Mouse (Mus musculus): ENCODE results near the gene Cyb561a3.

The Cyb561a3 gene

DNA sequence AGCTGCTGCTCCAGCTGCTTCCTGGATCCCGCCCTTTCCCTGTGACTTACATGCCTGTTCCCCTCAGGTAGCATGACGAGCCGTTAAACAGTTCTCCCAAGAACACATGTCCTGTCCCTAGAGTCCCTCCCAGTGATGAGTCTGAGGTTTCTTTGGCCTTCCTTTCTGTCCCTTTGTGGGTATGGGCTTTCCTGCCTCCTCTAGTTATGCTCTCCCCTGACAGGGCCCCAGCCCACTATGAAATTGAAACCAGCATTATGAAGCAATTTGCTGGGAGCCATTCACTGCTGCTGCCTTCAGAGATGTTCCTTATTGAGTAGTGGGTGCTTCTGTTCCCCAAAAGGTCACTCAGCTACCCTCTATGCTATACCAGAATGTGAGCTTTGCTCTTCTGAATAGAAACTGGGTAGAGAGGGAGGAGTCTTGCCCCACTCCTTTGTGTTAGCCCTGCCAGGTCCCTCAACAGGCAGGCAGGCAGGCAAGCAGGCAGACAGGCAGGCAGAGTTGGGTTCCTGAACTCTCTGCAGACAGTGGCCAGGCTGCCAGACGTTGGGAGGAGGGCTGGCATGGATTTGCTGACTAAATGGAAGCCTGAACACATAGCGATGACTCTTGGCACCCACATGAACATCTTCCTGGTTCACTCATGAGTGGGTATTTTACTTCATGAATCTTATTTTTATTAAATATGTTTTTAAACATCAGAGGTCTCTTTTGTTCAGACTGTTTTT is 12.3 kb downstream of the Cyb561a3 start:
- ATAC-seq (ENCODE audit: insufficient number of reproducible peaks, low FRiP score, low TSS enrichment) = no peak

- ATAC-seq (ENCODE audit: insufficient number of reproducible peaks, low FRiP score, low TSS enrichment) = no peak
Observed at GRCm38 (mm10) chr19:10590301-10590700, 13.3 kb downstream of the Cyb561a3 start.

GRCm38 (mm10) chr19:10591659-10592377 is 14.8 kb downstream of the Cyb561a3 start:
- ATAC-seq (ENCODE audit: insufficient number of reproducible peaks, low FRiP score, low TSS enrichment) = no peak

DNA sequence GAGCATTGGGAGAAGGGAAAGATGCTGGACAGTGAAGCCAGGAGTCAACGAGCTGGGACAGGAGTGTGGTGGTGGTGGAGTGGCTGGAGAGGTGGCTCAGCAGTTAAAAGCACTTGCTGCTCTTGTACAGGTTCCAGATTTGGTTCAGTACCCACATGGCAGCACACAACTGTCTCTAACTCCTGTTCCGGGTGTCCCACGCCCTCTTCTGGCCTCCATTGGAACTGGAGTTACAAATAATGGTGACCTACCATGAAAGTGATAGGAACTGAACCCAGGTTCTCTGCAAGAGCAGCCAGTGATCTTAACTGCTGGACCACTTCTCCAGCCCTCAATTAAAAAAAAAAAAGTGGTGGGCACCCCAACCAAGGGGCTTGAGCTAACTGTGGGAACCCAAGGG is 21.2 kb downstream of the Cyb561a3 start:
- no peak for ATAC-seq (ENCODE audit: insufficient number of reproducible peaks, low FRiP score, low TSS enrichment)

GRCm38 (mm10) chr19:10599648-10600047 is 22.7 kb downstream of the Cyb561a3 start:
- no peak for ATAC-seq (ENCODE audit: insufficient number of reproducible peaks, low FRiP score, low TSS enrichment)

- no peak for ATAC-seq (ENCODE audit: insufficient number of reproducible peaks, low FRiP score, low TSS enrichment)
Observed at GRCm38 (mm10) chr19:10602247-10602769, 25.3 kb downstream of the Cyb561a3 start.

DNA sequence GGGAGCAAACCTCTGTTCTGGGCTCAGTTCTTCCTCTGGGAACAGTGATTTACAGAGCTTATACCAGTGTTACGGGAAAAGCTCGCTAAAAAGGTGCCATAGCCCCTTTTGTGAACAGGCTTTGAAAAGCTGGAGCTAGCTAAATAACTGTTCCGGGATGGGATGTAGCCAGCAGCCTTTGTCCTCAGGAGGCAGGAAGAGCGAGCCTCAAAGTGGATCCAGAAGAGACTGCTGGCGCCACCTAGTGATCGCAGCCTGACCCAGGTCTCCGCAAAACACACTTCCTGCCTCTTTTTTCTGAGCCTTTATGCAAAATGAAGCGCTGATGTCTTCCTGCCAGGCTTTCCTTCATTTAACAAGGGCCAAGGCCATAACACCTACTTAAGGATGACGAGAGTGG is 25.8 kb downstream of the Cyb561a3 start:
- peak; percentile 65 for ATAC-seq (ENCODE audit: insufficient number of reproducible peaks, low FRiP score, low TSS enrichment)

- no peak for ATAC-seq (ENCODE audit: insufficient number of reproducible peaks, low FRiP score, low TSS enrichment)
Observed at GRCm38 (mm10) chr19:10603660-10604523, 26.9 kb downstream of the Cyb561a3 start.

DNA sequence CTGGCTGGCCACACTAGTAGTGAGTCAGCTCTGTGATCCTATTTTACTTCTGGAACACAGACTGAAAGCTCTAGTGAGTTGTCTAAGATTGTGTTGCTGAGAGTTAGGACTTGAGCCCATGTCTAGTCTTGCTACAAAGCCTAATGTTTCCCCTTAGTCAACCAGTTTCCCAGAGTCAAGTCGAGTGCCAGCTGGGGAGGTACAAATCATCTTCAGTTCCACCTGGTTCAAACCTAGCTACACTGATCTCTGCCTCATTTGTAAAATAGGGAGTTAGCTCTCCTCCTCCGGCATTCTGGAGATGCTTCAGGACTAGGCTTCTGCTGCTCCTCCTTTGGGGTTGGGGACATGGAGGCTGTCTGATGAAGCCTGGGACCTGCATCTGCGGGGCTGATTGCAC is 27.6 kb downstream of the Cyb561a3 start:
- no peak for ATAC-seq (ENCODE audit: insufficient number of reproducible peaks, low FRiP score, low TSS enrichment)

DNA sequence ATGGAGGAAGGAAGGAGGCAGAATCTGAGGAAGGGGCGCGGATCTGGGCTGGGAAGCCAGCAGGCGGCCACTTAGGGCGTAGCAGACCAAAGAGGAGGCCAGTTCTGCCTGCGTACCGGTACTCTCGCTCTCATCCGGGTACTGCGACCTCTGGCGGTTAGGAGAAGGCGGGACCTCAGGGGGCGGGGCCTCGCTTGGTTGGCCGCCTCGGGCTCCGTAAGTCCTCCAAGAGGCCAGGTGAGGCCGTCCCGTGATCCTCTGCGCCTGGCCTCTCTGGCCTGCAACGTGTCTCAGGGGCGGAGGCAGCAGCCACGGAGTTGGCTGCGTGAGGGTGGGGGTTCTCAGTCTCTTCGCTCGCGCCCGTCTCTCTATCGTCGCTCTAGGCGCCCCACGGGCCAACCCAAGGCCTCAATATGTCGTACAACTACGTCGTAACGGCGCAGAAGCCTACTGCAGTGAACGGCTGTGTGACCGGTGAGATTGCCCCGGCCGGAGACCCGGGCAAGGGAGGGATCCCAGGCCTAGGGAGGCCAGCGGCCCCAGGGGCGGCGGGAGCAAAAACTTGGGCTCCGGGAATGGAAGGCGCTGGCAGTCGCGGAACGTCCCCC is 28.4 kb downstream of the Cyb561a3 start, which contains the start of the genes Ddb1 and Tkfc:
Gene Ddb1 (plus strand): TSS at position 35 of the 608 bp plus-strand sequence.
Gene Tkfc (minus strand): TSS at position 362 of the 608 bp plus-strand sequence.
- peak; percentile 94 for ATAC-seq (ENCODE audit: insufficient number of reproducible peaks, low FRiP score, low TSS enrichment)

DNA sequence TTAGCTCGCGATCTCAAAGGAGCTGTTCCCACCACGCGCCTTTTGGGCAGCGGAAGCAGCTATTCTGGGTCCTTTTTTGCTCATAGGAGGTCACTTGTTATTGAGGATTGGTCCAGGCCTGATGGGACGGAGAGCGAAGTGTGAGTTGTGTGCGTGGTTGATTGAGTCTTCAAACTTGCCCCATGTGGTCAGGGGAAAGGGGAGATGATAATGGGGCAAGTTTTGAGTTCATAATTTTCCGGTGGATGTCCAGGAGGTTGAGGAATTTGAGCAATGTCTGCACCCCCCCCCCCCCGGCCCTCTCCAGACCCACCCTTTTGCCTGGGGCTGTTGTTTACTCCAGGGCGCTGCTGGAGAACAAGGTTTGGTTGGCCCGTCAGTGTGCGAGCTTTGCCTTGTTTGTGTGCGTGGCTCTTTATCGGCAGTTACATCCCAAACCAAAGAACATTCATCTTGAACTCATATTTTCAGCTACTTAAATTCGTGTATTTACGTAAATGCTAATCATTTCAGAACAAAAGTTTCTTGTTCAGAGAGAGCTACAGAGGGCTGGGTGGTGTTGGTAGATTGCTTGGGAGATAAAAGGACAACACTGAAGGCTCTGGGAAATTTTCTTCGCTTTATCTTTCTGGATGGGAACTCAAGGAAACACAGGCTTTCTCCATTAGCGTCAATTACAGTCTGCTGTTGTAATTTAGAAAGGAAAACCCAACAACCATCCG is 29.1 kb downstream of the Cyb561a3 start:
- ATAC-seq (ENCODE audit: insufficient number of reproducible peaks, low FRiP score, low TSS enrichment) = no peak

- no peak for ATAC-seq (ENCODE audit: insufficient number of reproducible peaks, low FRiP score, low TSS enrichment)
Observed at GRCm38 (mm10) chr19:10608573-10609240, 31.7 kb downstream of the Cyb561a3 start.

GRCm38 (mm10) chr19:10634106-10634871 is 57.3 kb downstream of the Cyb561a3 start, which contains the start of gene Vwce:
Gene Vwce, plus strand, starts transcription at chr19:10634213.
- peak; percentile 61 for ATAC-seq (ENCODE audit: insufficient number of reproducible peaks, low FRiP score, low TSS enrichment)

DNA sequence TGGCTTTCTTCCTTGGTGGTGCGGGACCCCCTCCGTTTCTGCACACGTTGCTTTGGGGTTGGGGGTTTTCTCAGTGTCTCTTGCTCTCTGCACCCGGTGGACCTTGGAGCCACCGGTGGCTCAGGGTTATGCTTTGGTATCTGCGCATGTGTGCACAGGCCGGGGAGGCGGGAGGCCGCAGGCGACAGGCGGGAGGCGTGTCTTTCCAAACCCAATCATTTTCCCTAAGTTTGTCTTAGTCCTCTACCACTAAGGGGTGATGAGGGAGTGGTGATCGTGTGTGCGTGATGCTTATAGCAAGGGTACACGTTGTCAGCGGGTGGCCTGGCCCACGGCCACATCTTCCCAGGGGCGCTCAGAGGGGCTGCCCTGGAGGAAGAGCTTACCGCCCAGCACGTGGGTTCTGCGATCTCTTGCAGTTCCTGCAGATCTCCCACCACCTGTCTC is 57.9 kb downstream of the Cyb561a3 start:
- peak; percentile 78; the same call in 1 of the 2 replicates for ATAC-seq (ENCODE audit: insufficient number of reproducible peaks, low FRiP score, low TSS enrichment)

GRCm38 (mm10) chr19:10637840-10638239 is 60.9 kb downstream of the Cyb561a3 start:
- ATAC-seq (ENCODE audit: insufficient number of reproducible peaks, low FRiP score, low TSS enrichment) = no peak

GRCm38 (mm10) chr19:10640080-10640479 is 63.1 kb downstream of the Cyb561a3 start:
- ATAC-seq (ENCODE audit: insufficient number of reproducible peaks, low FRiP score, low TSS enrichment) = no peak

DNA sequence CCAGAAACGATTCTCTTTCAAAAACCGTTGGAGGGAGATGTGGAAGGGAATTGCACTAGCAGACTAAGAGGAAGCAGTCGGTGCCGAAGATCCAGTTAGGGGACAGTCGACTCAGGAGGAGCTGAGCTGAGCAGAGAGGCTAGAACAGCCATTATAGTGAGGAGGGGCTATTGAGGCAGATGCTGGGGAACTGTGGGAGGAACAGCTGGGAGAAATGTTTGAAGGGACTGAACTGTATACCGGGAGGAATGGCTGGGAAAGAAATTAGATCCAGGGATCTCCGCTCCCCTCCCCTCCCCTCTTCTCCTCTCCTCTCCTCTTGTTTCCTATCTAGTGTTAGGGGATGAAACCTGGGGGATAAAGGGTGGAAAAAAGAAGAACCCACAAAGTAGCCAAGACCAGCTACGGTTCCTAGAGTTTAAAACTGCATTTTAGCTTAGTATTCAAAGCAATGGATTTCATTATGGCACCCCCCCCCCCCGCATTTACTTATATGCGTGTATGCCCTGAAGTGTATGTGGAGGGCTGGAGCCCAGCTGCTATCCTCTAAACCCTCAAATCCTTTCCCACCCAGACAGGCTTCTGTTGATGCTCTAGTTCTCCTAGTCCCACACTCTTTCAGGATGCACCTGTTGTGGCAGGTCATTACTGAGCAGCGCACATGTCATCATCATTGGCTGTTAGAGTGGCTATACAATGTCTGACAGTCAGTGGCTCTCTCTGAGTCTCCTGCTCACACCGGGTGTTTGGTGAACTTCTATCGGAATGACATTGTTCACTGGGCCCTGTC is 63.8 kb downstream of the Cyb561a3 start:
- no peak for ATAC-seq (ENCODE audit: insufficient number of reproducible peaks, low FRiP score, low TSS enrichment)

Data from cerebellum, adult (tissue).